Mouse (Mus musculus) midbrain, embryonic 14.5 days (tissue): ENCODE data around the gene Akap6. TPM values are rescaled to one million over a fixed set of nuclear protein-coding genes. Genes with fewer than 3 reads are reported as not detected.

Source experiments
- ATAC-seq: fragments of 200-750 bp; cut with Nextera tagmentation; 2 replicates; pipeline ENCODE4 v1.8.0; 2017; ENCODE audit warnings: moderate number of reproducible peaks, moderate library complexity; ENCODE audit not compliant: low FRiP score, low TSS enrichment
- DNase-seq: peaks from one replicate; pipeline ENCODE4 v3.0.0-alpha.2; 2015
- H3K27ac ChIP-seq: fragments of 300-500 bp; sonication (generic); replicated peaks from 2 replicates; pipeline ENCODE4 v1.5.1; 2014; ENCODE audit warnings: mild to moderate bottlenecking, low read depth, low read length, moderate library complexity
- H3K27me3 ChIP-seq: fragments of 300-500 bp; sonication (generic); 2 replicates; pipeline ENCODE4 v1.6.1; 2014; ENCODE audit warnings: low read length, control low read depth, mixed read lengths; ENCODE audit not compliant: control insufficient read depth, insufficient read depth
- H3K36me3 ChIP-seq: fragments of 300-500 bp; sonication (generic); 2 replicates; pipeline ENCODE4 v1.6.1; 2014; ENCODE audit warnings: low read length, control low read depth; ENCODE audit not compliant: control insufficient read depth, insufficient read depth
- H3K4me1 ChIP-seq: fragments of 300-500 bp; sonication (generic); 2 replicates; pipeline ENCODE4 v1.6.1; 2014; ENCODE audit warnings: mild to moderate bottlenecking, antibody characterized with exemption, low read length, control low read depth; ENCODE audit not compliant: control insufficient read depth, insufficient read depth
- H3K4me2 ChIP-seq: fragments of 300-500 bp; sonication (generic); 2 replicates; pipeline ENCODE4 v1.6.1; 2014; ENCODE audit warnings: mild to moderate bottlenecking, low read length, moderate library complexity
- H3K4me3 ChIP-seq: fragments of 300-500 bp; sonication (generic); replicated peaks from 2 replicates; pipeline ENCODE4 v1.5.1; 2014; ENCODE audit warnings: low read depth, low read length
- H3K9ac ChIP-seq: fragments of 300-500 bp; sonication (generic); replicated peaks from 2 replicates; pipeline ENCODE4 v1.6.1; 2014; ENCODE audit warnings: mild to moderate bottlenecking, low read length, moderate library complexity
- H3K9me3 ChIP-seq: fragments of 300-500 bp; sonication (generic); 2 replicates; pipeline ENCODE4 v1.6.1; 2016; ENCODE audit warnings: low read length, control low read depth, mixed read lengths; ENCODE audit not compliant: control insufficient read depth
- WGBS: fragments of 180-500 bp; shearing (Covaris S2); extraction: QIAGEN DNeasy Blood & Tissue Kit; methylation state at CpG from one replicate; pipeline ENCODE4 v1.1.7; 2014; 5-methylcytosine and 5-hydroxymethylcytosine counted together
- polyA plus RNA-seq: library from polyadenylated mRNA; unstranded; fragments of >200 nt; fragmentation: Nextera tagmentation; extraction: Ambion mirVana; gene quantifications from 2 replicates; pipeline ENCODE4 v1.2.1, GENCODE M21; 2014

Gene Akap6
- polyA plus RNA-seq, 1 experiment from 2014 or later: 35.2 TPM

- H3K9me3 ChIP-seq: no peaks in the 10 kb centered on the region
- ATAC-seq (no peak), DNase-seq (peak; percentile 35)
- peaks cover 8% of the 10 kb centered on the region for H3K4me1 ChIP-seq
- H3K27me3 ChIP-seq: no peaks in the 10 kb centered on the region
- no peak overlapping the region for H3K4me3 ChIP-seq
- H3K9ac ChIP-seq: no peak overlapping the region
- peaks cover 44% of the 10 kb centered on the region for H3K36me3 ChIP-seq
- H3K27ac ChIP-seq: peak overlapping the region; percentile 68
- H3K4me2 ChIP-seq: no peak overlapping the region
- 53% methylated on average over 6 of the region's 6 CpGs for WGBS
These were observed 445.0 kb downstream of the Akap6 start for GRCm38 (mm10) chr12:53144122-53144695.

DNA sequence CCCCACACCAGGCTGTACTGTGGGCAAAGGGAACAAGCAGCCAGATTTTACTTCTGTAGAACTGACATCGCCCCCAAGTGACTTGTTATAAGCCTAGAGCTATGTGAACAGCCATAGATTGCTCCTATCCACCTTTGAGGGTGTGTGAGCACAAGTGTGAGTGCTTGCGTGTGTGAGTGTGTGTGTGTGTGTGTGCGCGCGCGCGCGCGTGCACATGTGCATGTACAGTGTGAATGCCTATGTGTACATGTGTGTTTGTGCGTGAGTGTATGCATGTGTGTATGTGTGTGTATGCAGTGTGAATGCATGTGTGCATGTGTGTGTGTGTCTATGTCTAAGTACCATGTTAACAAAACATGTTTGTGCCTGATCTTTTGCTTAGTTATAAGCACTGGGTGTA, 445.6 kb downstream of the Akap6 start:
- Histone ChIP-seq H3K9me3 (no peaks in the 10 kb centered on the region), H3K4me3 (no peak overlapping the region), H3K36me3 (peaks cover 38% of the 10 kb centered on the region), H3K27me3 (no peaks in the 10 kb centered on the region), H3K9ac (no peak overlapping the region), H3K27ac (peak overlapping the region; percentile 68), H3K4me2 (no peak overlapping the region), H3K4me1 (peaks cover 8% of the 10 kb centered on the region)
- DNase-seq (peak; percentile 32), ATAC-seq (no peak)
- 96% methylated on average over 10 of the region's 10 CpGs for WGBS

DNA sequence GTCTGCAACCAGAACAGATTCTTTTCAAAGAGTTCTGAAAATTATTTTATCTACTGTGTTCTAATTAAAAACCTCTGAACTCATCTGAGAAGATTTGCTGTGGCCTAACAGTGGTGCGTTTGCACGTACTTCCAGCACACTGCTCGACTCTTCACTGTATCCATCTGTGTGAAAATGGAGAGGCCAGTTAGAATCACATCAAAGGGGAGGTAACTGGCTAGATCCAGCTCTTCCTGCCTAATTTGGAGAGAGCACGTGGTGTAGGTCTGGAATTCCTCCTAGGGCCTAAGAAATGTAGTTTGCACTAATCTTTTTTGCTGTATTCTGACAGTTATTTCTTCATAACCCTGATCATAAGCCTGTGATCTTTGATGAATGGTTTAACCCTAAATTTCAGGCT, 446.3 kb downstream of the Akap6 start:
- DNase-seq: no peak
- 62% methylated on average over 4 of the region's 4 CpGs for WGBS

GRCm38 (mm10) chr12:53146460-53147050, 447.4 kb downstream of the Akap6 start:
- H3K27me3 ChIP-seq: no peaks in the 10 kb centered on the region
- no peak overlapping the region for H3K4me2 ChIP-seq
- no peak overlapping the region for H3K27ac ChIP-seq
- H3K4me3 ChIP-seq: no peak overlapping the region
- no peak overlapping the region for H3K9ac ChIP-seq
- peaks cover 28% of the 10 kb centered on the region for H3K36me3 ChIP-seq
- DNase-seq (peak; percentile 61), ATAC-seq (no peak)
- H3K4me1 ChIP-seq: peaks cover 8% of the 10 kb centered on the region
- 61% methylated on average over 11 of the region's 11 CpGs for WGBS
- H3K9me3 ChIP-seq: no peaks in the 10 kb centered on the region

More for the DNA sequence above, 446.3 kb downstream of the Akap6 start:
- Histone ChIP-seq H3K27ac (no peak overlapping the region), H3K4me1 (peaks cover 8% of the 10 kb centered on the region), H3K36me3 (peaks cover 35% of the 10 kb centered on the region), H3K9me3 (no peaks in the 10 kb centered on the region), H3K4me3 (no peak overlapping the region), H3K9ac (no peak overlapping the region), H3K27me3 (no peaks in the 10 kb centered on the region), H3K4me2 (no peak overlapping the region)
- ATAC-seq: no peak

GRCm38 (mm10) chr12:53147696-53148095, 448.5 kb downstream of the Akap6 start:
- 89% methylated on average over 11 of the region's 11 CpGs for WGBS
- peaks cover 17% of the 10 kb centered on the region for H3K36me3 ChIP-seq
- H3K9me3 ChIP-seq: no peaks in the 10 kb centered on the region
- no peak overlapping the region for H3K9ac ChIP-seq
- H3K27ac ChIP-seq: no peak overlapping the region
- peaks cover 8% of the 10 kb centered on the region for H3K4me1 ChIP-seq
- no peak for DNase-seq
- H3K27me3 ChIP-seq: no peaks in the 10 kb centered on the region
- no peak for ATAC-seq
- H3K4me2 ChIP-seq: no peak overlapping the region
- no peak overlapping the region for H3K4me3 ChIP-seq

DNA sequence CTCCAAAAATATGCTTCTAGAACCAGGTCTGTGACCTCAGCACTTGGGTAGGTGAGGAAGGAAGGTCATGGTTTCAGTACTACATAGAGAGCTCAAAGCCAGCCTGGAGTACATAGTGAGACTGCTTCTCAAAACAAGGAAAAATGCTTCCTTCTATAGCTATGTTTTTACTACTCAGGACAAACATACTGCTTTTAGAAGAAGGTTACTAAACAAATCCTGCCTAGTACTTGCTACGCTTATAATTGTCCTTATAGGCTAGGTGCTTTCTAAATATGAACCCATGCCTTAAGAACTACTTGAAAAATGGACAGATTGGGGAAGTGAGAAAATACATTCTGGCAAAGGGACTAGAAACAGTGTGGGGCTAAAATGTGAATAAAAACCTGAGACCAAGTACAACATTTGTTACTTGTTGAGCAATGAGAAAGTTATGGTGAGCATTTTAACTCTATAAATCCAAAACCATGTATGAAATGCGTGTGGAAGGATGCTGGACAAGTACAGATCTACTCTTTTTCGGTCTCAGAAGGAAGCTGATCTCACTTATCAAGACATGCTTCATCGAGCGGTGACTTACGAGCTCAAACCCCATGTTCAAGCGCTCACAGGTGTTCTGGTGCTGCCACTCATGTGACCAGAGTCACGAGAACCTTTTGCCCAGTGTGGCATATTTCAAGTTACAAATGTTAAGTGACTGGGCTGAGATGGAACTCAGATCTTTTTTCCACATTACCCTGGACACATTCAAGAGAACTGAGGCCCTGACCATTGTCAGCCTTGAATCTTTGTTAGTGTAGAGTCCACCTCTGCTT, 469.2 kb downstream of the Akap6 start:
- H3K4me3 ChIP-seq: no peak overlapping the region
- no peaks in the 10 kb centered on the region for H3K9me3 ChIP-seq
- ATAC-seq (no peak), DNase-seq (no peak)
- H3K36me3 ChIP-seq: no peaks in the 10 kb centered on the region
- H3K27ac ChIP-seq: no peak overlapping the region
- no peaks in the 10 kb centered on the region for H3K27me3 ChIP-seq
- H3K4me1 ChIP-seq: no peaks in the 10 kb centered on the region
- H3K4me2 ChIP-seq: no peak overlapping the region
- WGBS: 88% methylated on average over 8 of the region's 8 CpGs
- no peak overlapping the region for H3K9ac ChIP-seq

DNA sequence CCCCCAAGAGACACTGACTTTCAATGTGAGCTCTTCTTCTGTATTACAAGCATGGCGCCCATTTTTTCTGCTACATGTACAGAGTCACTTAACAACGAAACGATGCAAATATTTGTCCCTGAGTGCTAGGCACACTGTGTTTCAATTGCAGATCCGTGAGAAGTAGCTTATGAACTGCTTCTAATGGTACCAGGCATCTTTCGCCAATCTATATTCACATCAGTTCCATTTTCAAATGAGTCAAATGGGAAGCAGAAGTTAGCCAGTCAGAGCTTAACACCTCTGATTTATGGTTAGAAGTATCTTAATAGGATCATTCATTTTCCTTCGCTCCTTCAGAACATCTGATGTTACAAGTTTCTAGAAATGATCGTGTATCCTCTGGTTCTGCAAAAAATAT, 492.3 kb downstream of the Akap6 start:
- Histone ChIP-seq H3K9ac (no peak overlapping the region), H3K4me3 (no peak overlapping the region), H3K4me2 (no peak overlapping the region), H3K4me1 (no peaks in the 10 kb centered on the region), H3K9me3 (no peaks in the 10 kb centered on the region), H3K27me3 (no peaks in the 10 kb centered on the region), H3K36me3 (no peaks in the 10 kb centered on the region), H3K27ac (no peak overlapping the region)
- no peak for ATAC-seq
- DNase-seq: no peak
- WGBS: 92% methylated on average over 7 of the region's 7 CpGs

- Histone ChIP-seq H3K9me3 (no peaks in the 10 kb centered on the region), H3K4me1 (no peaks in the 10 kb centered on the region), H3K27ac (no peak overlapping the region), H3K4me2 (no peak overlapping the region), H3K27me3 (no peaks in the 10 kb centered on the region), H3K9ac (no peak overlapping the region), H3K36me3 (no peaks in the 10 kb centered on the region), H3K4me3 (no peak overlapping the region)
- ATAC-seq (no peak), DNase-seq (no peak)
- WGBS: 82% methylated on average over 5 of the region's 5 CpGs
These were observed 494.5 kb downstream of the Akap6 start for GRCm38 (mm10) chr12:53193664-53194063.
